ENCODE assay signal across 11 mouse cellular contexts in genomic region chr6:90534701-90535475, GRCm38 (mm10). TPM values are rescaled to one million over a fixed set of nuclear protein-coding genes. Genes with fewer than 3 reads are reported as not detected.
DNase-seq lines count a peak whose midpoint lies in the region; ATAC-seq and TF ChIP-seq lines count a peak whose summit lies in the region.
"Had no signal": no experiment of that assay in that cellular context is flagged by ENCODE, and none has a peak within 500 bp of the region (broad histone marks: within the 10 kb centered on the region; RNA-seq: fewer than 3 reads in every experiment).

No protein-coding gene starts in this region.

- no peak overlapping the region for H3K27ac ChIP-seq in heart, embryonic 10.5 days
- no peak overlapping the region for H3K27ac ChIP-seq in liver, postnatal 0 days (ENCODE audit: low read depth)

- H3K27me3 ChIP-seq in heart, embryonic 10.5 days (ENCODE audit: insufficient read depth, poor library complexity, severe bottlenecking), result peaks cover 20% of the 10 kb centered on the region
- H3K27me3 ChIP-seq in liver, postnatal 0 days (ENCODE audit: insufficient read depth, low read length), result no peaks in the 10 kb centered on the region

- ATAC-seq in liver, postnatal 0 days, result no peak
- ATAC-seq: intestine, postnatal 0 days had no signal

- no peak for TF ChIP-seq EP300 in liver, postnatal 0 days (IDR thresholded peaks at IDR 0.05; ENCODE audit: low read depth)

- H3K36me3 ChIP-seq in heart, embryonic 10.5 days, result no peaks in the 10 kb centered on the region
- no peaks in the 10 kb centered on the region for H3K36me3 ChIP-seq in liver, postnatal 0 days (replicated peaks; ENCODE audit: insufficient read depth, low read length)

- no peak for TF ChIP-seq CTCF in liver, postnatal 0 days (IDR thresholded peaks at IDR 0.05; ENCODE audit: low read depth)

- H3K9ac ChIP-seq in liver, postnatal 0 days (replicated peaks), result no peak overlapping the region

- no peaks in the 10 kb centered on the region for H3K4me1 ChIP-seq in heart, embryonic 10.5 days
- no peaks in the 10 kb centered on the region for H3K4me1 ChIP-seq in liver, postnatal 0 days (ENCODE audit: insufficient read depth)

- H3K4me2 ChIP-seq in liver, postnatal 0 days (ENCODE audit: low read depth, low read length), result no peak overlapping the region

- H3K9me3 ChIP-seq in heart, embryonic 10.5 days, result no peaks in the 10 kb centered on the region
- no peaks in the 10 kb centered on the region for H3K9me3 ChIP-seq in liver, postnatal 0 days (ENCODE audit: low read length)

- peak; percentile 70 to 80 for DNase-seq in heart, adult 18-20 months
- DNase-seq in heart, embryonic 10.5 days (ENCODE audit: low spot score), result no peak
- peak; percentile 69 to 86 for DNase-seq in frontal cortex, postnatal 10 days (ENCODE audit: low spot score in 2 of 2)
- DNase-seq in left cerebral cortex, adult 18-20 months (ENCODE audit: low spot score in 2 of 2), result peak; percentile 54 to 68
- DNase-seq in right cerebral cortex, postnatal 14 days, result peak; percentile 41
- no peak for DNase-seq in liver, postnatal 0 days
- DNase-seq in adrenal gland, postnatal 4 days (ENCODE audit: low spot score in 2 of 2), result no peak
- DNase-seq in ovary, postnatal 14 days (ENCODE audit: low spot score), result no peak
- DNase-seq: embryo, embryonic 11 days had no signal

- WGBS in heart, embryonic 10.5 days, result 71% methylated on average over 8 of the region's 8 CpGs
- WGBS in liver, postnatal 0 days (ENCODE audit: insufficient replicate concordance), result 71% methylated on average over 8 of the region's 8 CpGs

- H3K4me3 ChIP-seq in heart, embryonic 10.5 days, result no peak overlapping the region
- H3K4me3 ChIP-seq in liver, postnatal 0 days (ENCODE audit: low read depth, low read length), result no peak overlapping the region
- H3K4me3 ChIP-seq: myocyte had no signal

RNA-seq across cellular contexts. Expression of gene Aldh1l1, which starts 48.7 kb away (rescaled TPM):
- 1 to 10 TPM; 1.7 to 4.9 TPM for total RNA-seq in heart, adult 18-20 months (2021)
- 0.93 and 1.3 TPM in 2 replicates for polyA plus RNA-seq in heart, embryonic 10.5 days (2016; fragmentation: Nextera tagmentation; extraction: Ambion mirVana)
- total RNA-seq in left cerebral cortex, adult 18-20 months (2021), result 10 to 100 TPM; 46.6 to 54.5 TPM
- polyA plus RNA-seq in liver, postnatal 0 days (2015; fragmentation: Nextera tagmentation; extraction: Ambion mirVana), result 104 and 114 TPM in 2 replicates
- total RNA-seq in adrenal gland, postnatal 4 days (2021), result 10 to 100 TPM; 70.6 to 81.5 TPM

Comparison
In these comparisons a context has a peak if more than half of its experiments do, and no peak if none do; other contexts are left out.
1. DNase-seq: peak in heart, adult 18-20 months (2 of 2), frontal cortex, postnatal 10 days (2 of 2), left cerebral cortex, adult 18-20 months (2 of 2) and right cerebral cortex, postnatal 14 days (single experiment); none in heart, embryonic 10.5 days (single experiment), liver, postnatal 0 days (single experiment), adrenal gland, postnatal 4 days (0 of 2) and ovary, postnatal 14 days (single experiment).
2. RNA of gene Aldh1l1, which starts 48.7 kb away (total RNA-seq): 70.6 to 81.5 TPM in adrenal gland, postnatal 4 days and 46.6 to 54.5 TPM in left cerebral cortex, adult 18-20 months; 1.7 to 4.9 TPM in heart, adult 18-20 months; every median in the first group is over 4 times any median in the second.